Mouse (Mus musculus) embryonic facial prominence, embryonic 10.5 days (tissue): ENCODE results near the gene Gprin1. TPM values are rescaled to one million over a fixed set of nuclear protein-coding genes. Genes with fewer than 3 reads are reported as not detected.

Experiments used
- DNase-seq: peaks from one replicate; pipeline ENCODE4 v3.0.0-alpha.2; 2017; ENCODE audit warnings: low spot score
- H3K27ac ChIP-seq: fragments of 300-500 bp; sonication (generic); replicated peaks from 2 replicates; pipeline ENCODE4 v1.5.1; 2016; ENCODE audit warnings: mild to moderate bottlenecking
- H3K27me3 ChIP-seq: fragments of 300-500 bp; sonication (generic); replicated peaks from 2 replicates; pipeline ENCODE4 v1.6.1; 2016; ENCODE audit warnings: low read depth, mild to moderate bottlenecking; ENCODE audit not compliant: poor library complexity, severe bottlenecking
- H3K36me3 ChIP-seq: fragments of 300-500 bp; sonication (generic); replicated peaks from 2 replicates; pipeline ENCODE4 v1.6.1; 2016; ENCODE audit warnings: mild to moderate bottlenecking, moderate library complexity
- H3K4me1 ChIP-seq: fragments of 300-500 bp; sonication (generic); 2 replicates; pipeline ENCODE4 v1.6.1; 2016
- H3K4me3 ChIP-seq: fragments of 300-500 bp; sonication (generic); 2 replicates; pipeline ENCODE4 v1.5.1; 2016; ENCODE audit warnings: mild to moderate bottlenecking, moderate library complexity
- H3K9me3 ChIP-seq: fragments of 300-500 bp; sonication (generic); 2 replicates; pipeline ENCODE4 v1.6.1; 2016; ENCODE audit warnings: mild to moderate bottlenecking
- WGBS: fragments of 180-500 bp; shearing (Covaris S2); methylation state at CpG from one replicate; pipeline ENCODE4 v1.1.7; 2016; 5-methylcytosine and 5-hydroxymethylcytosine counted together
- polyA plus RNA-seq: library from polyadenylated mRNA; unstranded; fragments of >200 nt; fragmentation: Nextera tagmentation; extraction: Ambion mirVana; gene quantifications from 2 replicates; pipeline ENCODE4 v1.2.1, GENCODE M21; 2016

Gprin1 gene
- polyA plus RNA-seq, 1 experiment from 2014 or later, result 0.66 TPM

- H3K27ac ChIP-seq, result no peak within 1 kb of the TSS
- H3K9me3 ChIP-seq, result no peaks in the 10 kb centered on the region
- H3K27me3 ChIP-seq, result no peaks in the 10 kb centered on the region
- no peak for DNase-seq
- no peak within 1 kb of the TSS for H3K4me3 ChIP-seq
- H3K4me1 ChIP-seq, result no peaks in the 10 kb centered on the region
- no peaks in the 10 kb centered on the region for H3K36me3 ChIP-seq
- WGBS, result 76% methylated on average over 5 of the region's 5 CpGs
Observed at GRCm38 (mm10) chr13:54701243-54701642, 48.4 kb downstream of the Gprin1 start, which contains the start of gene Cdhr2. TSS of gene Cdhr2 (plus strand) at chr13:54701461.

GRCm38 (mm10) chr13:54695479-54696230 lies 54.0 kb downstream of the Gprin1 start:
- 90% methylated on average over 11 of the region's 11 CpGs for WGBS
- Histone ChIP-seq H3K27me3 (no peaks in the 10 kb centered on the region), H3K4me1 (peaks cover 27% of the 10 kb centered on the region), H3K36me3 (no peaks in the 10 kb centered on the region), H3K27ac (no peak overlapping the region), H3K4me3 (no peak overlapping the region), H3K9me3 (no peaks in the 10 kb centered on the region)
- no peak for DNase-seq

GRCm38 (mm10) chr13:54694348-54695060 lies 55.2 kb downstream of the Gprin1 start:
- Histone ChIP-seq H3K4me3 (peak overlapping the region; percentile 98), H3K4me1 (peaks cover 27% of the 10 kb centered on the region), H3K36me3 (no peaks in the 10 kb centered on the region), H3K27ac (peak overlapping the region; percentile 94), H3K27me3 (no peaks in the 10 kb centered on the region), H3K9me3 (no peaks in the 10 kb centered on the region)
- WGBS, result 20% methylated on average over 26 of the region's 26 CpGs
- no peak for DNase-seq

GRCm38 (mm10) chr13:54693558-54694347 lies 55.9 kb downstream of the Gprin1 start, which contains the start of gene Rnf44:
TSS of gene Rnf44 (minus strand) at chr13:54693907.
- no peaks in the 10 kb centered on the region for H3K27me3 ChIP-seq
- peak; percentile 100 for DNase-seq
- H3K27ac ChIP-seq, result peak within 1 kb of the TSS; percentile 94
- H3K4me3 ChIP-seq, result peak within 1 kb of the TSS; percentile 98
- H3K36me3 ChIP-seq, result no peaks in the 10 kb centered on the region
- peaks cover 30% of the 10 kb centered on the region for H3K4me1 ChIP-seq
- under 1% methylated on average over 92 of the region's 92 CpGs for WGBS
- no peaks in the 10 kb centered on the region for H3K9me3 ChIP-seq

GRCm38 (mm10) chr13:54692711-54693557 lies 56.7 kb downstream of the Gprin1 start:
- Histone ChIP-seq H3K27me3 (no peaks in the 10 kb centered on the region), H3K9me3 (no peaks in the 10 kb centered on the region)
- WGBS, result 17% methylated on average over 21 of the region's 21 CpGs

GRCm38 (mm10) chr13:54691737-54692136 lies 57.9 kb downstream of the Gprin1 start:
- no peaks in the 10 kb centered on the region for H3K27me3 ChIP-seq
- H3K27ac ChIP-seq, result no peak overlapping the region
- no peak for DNase-seq
- H3K4me3 ChIP-seq, result peak overlapping the region; percentile 98
- H3K36me3 ChIP-seq, result no peaks in the 10 kb centered on the region
- peaks cover 36% of the 10 kb centered on the region for H3K4me1 ChIP-seq
- H3K9me3 ChIP-seq, result no peaks in the 10 kb centered on the region

More at GRCm38 (mm10) chr13:54692711-54693557, 56.7 kb downstream of the Gprin1 start:
- no peak for DNase-seq
- Histone ChIP-seq H3K36me3 (no peaks in the 10 kb centered on the region), H3K4me3 (peak overlapping the region; percentile 98), H3K4me1 (peaks cover 36% of the 10 kb centered on the region), H3K27ac (peak overlapping the region; percentile 94)

GRCm38 (mm10) chr13:54690151-54690740 lies 59.4 kb downstream of the Gprin1 start:
- Histone ChIP-seq H3K9me3 (no peaks in the 10 kb centered on the region), H3K27me3 (no peaks in the 10 kb centered on the region), H3K36me3 (peaks cover 8% of the 10 kb centered on the region), H3K4me1 (peaks cover 48% of the 10 kb centered on the region), H3K4me3 (no peak overlapping the region), H3K27ac (no peak overlapping the region)
- 91% methylated on average over 8 of the region's 8 CpGs for WGBS
- no peak for DNase-seq

GRCm38 (mm10) chr13:54687575-54688424 lies 61.9 kb downstream of the Gprin1 start:
- under 1% methylated on average over 82 of the region's 82 CpGs for whole genome bisulfite sequencing

GRCm38 (mm10) chr13:54687096-54687495 lies 62.6 kb downstream of the Gprin1 start:
- Histone ChIP-seq H3K36me3 (peaks cover 39% of the 10 kb centered on the region), H3K27ac (peak overlapping the region; percentile 97), H3K9me3 (no peaks in the 10 kb centered on the region), H3K27me3 (no peaks in the 10 kb centered on the region), H3K4me3 (peak overlapping the region; percentile 80), H3K4me1 (peaks cover 46% of the 10 kb centered on the region)
- under 1% methylated on average over 35 of the region's 35 CpGs for WGBS
- peak; percentile 84 for DNase-seq

More at GRCm38 (mm10) chr13:54687575-54688424, 61.9 kb downstream of the Gprin1 start:
- Histone ChIP-seq H3K9me3 (no peaks in the 10 kb centered on the region), H3K36me3 (peaks cover 32% of the 10 kb centered on the region), H3K4me3 (peak overlapping the region; percentile 80), H3K27me3 (no peaks in the 10 kb centered on the region), H3K27ac (peak overlapping the region; percentile 97), H3K4me1 (peaks cover 53% of the 10 kb centered on the region)
- peak; percentile 99 for DNase-seq
